12 mouse cellular contexts compared by ENCODE assay signal in the genomic region with DNA sequence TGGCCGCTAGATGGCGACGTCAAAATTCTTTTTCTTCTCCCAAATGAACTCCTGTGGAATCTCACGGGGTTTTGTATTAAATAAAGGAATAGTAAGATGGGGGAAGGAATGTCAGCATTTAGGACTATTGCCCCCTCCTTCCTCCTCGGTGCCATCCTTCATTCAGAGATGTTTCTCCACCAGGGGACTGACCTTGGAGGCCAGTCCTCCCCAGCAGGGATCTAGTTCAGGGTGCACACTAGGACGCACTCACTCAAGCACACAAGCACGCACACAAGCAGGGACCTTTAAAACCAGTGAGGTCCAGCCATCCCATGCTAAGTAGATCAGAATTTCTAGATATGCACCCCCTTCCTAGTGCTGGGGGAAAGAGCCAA. TPM values are rescaled to one million over a fixed set of nuclear protein-coding genes. Genes with fewer than 3 reads are reported as not detected.
DNase-seq lines count a peak whose midpoint lies in the region; ATAC-seq and TF ChIP-seq lines count a peak whose summit lies in the region.
"Not testable (repeated sequence)": the region's sequence is repeated elsewhere in the genome, so short reads cannot be mapped to it uniquely, and the experiment has no call there.
"Had no signal": no experiment of that assay in that cellular context is flagged by ENCODE, and none has a peak within 500 bp of the region (broad histone marks: within the 10 kb centered on the region; RNA-seq: fewer than 3 reads in every experiment).

No protein-coding gene starts in this region.

- H3K27ac ChIP-seq in forebrain, embryonic 12.5 days; heart, adult 2 months; lung, embryonic 14.5 days (ENCODE audit: low read depth); neural tube, embryonic 14.5 days (ENCODE audit: low read depth, low read length); thymus, adult 2 months (ENCODE audit: control insufficient read depth, insufficient read depth, low read length): not testable (repeated sequence)

- peak; percentile 33 to 56 for DNase-seq in adrenal gland, adult 18-20 months (ENCODE audit: low spot score in 2 of 2)
- DNase-seq in heart, adult 2 months, result peak; percentile 36 to 59
- DNase-seq in kidney, adult 18-20 months, result peak; percentile 84
- peak; percentile 67 to 82 for DNase-seq in layer of hippocampus, postnatal 14 days (ENCODE audit: low spot score in 2 of 2)
- not testable (repeated sequence) for DNase-seq in lung, embryonic 14.5 days
- peak; percentile 44 for DNase-seq in thymus, adult 2 months

- ATAC-seq in forebrain, embryonic 12.5 days (ENCODE audit: low FRiP score), result peak; percentile 44; the same call in 1 of the 2 replicates
- peak; percentile 76; the same call in 1 of the 2 replicates for ATAC-seq in lung, embryonic 14.5 days (ENCODE audit: insufficient read depth)
- ATAC-seq in neural tube, embryonic 14.5 days (ENCODE audit: low read depth), result peak; percentile 79

- H3K36me3 ChIP-seq in forebrain, embryonic 12.5 days (replicated peaks); heart, adult 2 months (ENCODE audit: control insufficient read depth, insufficient read depth, low read length); lung, embryonic 14.5 days (ENCODE audit: insufficient read depth); neural tube, embryonic 14.5 days (ENCODE audit: control insufficient read depth, insufficient read depth, low read length); thymus, adult 2 months (ENCODE audit: control insufficient read depth, insufficient read depth, low read length): not testable (repeated sequence)

- H3K9ac ChIP-seq in forebrain, embryonic 12.5 days; heart, adult 2 months (ENCODE audit: low read depth, low read length); lung, embryonic 14.5 days; neural tube, embryonic 14.5 days (replicated peaks; ENCODE audit: low read depth, low read length): not testable (repeated sequence)

- H3K4me1 ChIP-seq in forebrain, embryonic 12.5 days; heart, adult 2 months (ENCODE audit: control insufficient read depth, insufficient read depth, low read length); lung, embryonic 14.5 days (ENCODE audit: insufficient read depth); neural tube, embryonic 14.5 days (ENCODE audit: control insufficient read depth, insufficient read depth, low read length); thymus, adult 2 months (replicated peaks; ENCODE audit: control insufficient read depth, insufficient read depth, low read length): not testable (repeated sequence)

- H3K9me3 ChIP-seq in forebrain, embryonic 12.5 days; lung, embryonic 14.5 days (ENCODE audit: low read depth, low read length); neural tube, embryonic 14.5 days (ENCODE audit: control insufficient read depth, low read length): not testable (repeated sequence)

- not testable (repeated sequence) for H3K79me2 ChIP-seq in heart, adult 2 months (replicated peaks; ENCODE audit: control insufficient read depth, insufficient read depth, low read length)

- not testable (repeated sequence) for TF ChIP-seq EP300 in heart, adult 2 months (IDR thresholded peaks at IDR 0.05; ENCODE audit: insufficient read depth, low read depth, low read length)

- H3K27me3 ChIP-seq in forebrain, embryonic 12.5 days; heart, adult 2 months (ENCODE audit: control insufficient read depth, insufficient read depth, low read length); lung, embryonic 14.5 days (ENCODE audit: insufficient read depth, low read length); neural tube, embryonic 14.5 days (ENCODE audit: control insufficient read depth, insufficient read depth, low read length); thymus, adult 2 months (ENCODE audit: control insufficient read depth, insufficient read depth, low read length): not testable (repeated sequence)

- TF ChIP-seq POLR2A in heart, adult 2 months (IDR thresholded peaks at IDR 0.05; ENCODE audit: insufficient read depth, low read depth, low read length); thymus, adult 2 months (IDR thresholded peaks at IDR 0.05; ENCODE audit: control insufficient read depth, extremely low read depth, insufficient read depth, low read length, poor library complexity): not testable (repeated sequence)

- TF ChIP-seq CTCF in heart, adult 2 months (IDR thresholded peaks at IDR 0.05), result peak; percentile 44
- TF ChIP-seq CTCF in lung, embryonic 14.5 days (IDR thresholded peaks at IDR 0.05; ENCODE audit: low read depth), result peak; percentile 34
- not testable (repeated sequence) for TF ChIP-seq CTCF in thymus, adult 2 months (IDR thresholded peaks at IDR 0.05; ENCODE audit: borderline replicate concordance, control insufficient read depth, extremely low read depth, insufficient read depth, low read length, poor library complexity)

- 31% methylated on average over 6 of the region's 7 CpGs for WGBS in forebrain, embryonic 12.5 days
- WGBS in heart, adult 2 months, result 19% methylated on average over 6 of the region's 7 CpGs
- WGBS in lung, embryonic 14.5 days, result 19% methylated on average over 2 of the region's 7 CpGs
- 25% methylated on average over 2 of the region's 7 CpGs for WGBS in neural tube, embryonic 14.5 days
- 30% methylated on average over 6 of the region's 7 CpGs for WGBS in thymus, adult 2 months

- H3K4me2 ChIP-seq in forebrain, embryonic 12.5 days; lung, embryonic 14.5 days; neural tube, embryonic 14.5 days (ENCODE audit: low read depth, low read length): not testable (repeated sequence)

- not testable (repeated sequence) for H3K4me3 ChIP-seq in forebrain, embryonic 12.5 days (replicated peaks); heart, adult 2 months; lung, embryonic 14.5 days (ENCODE audit: low read depth, low read length); neural tube, embryonic 14.5 days (ENCODE audit: low read depth, low read length); thymus, adult 2 months (ENCODE audit: control insufficient read depth, insufficient read depth, low read length)

- intact Hi-C loops in heart, adult 2 months (cut with DNase I), result not testable (repeated sequence)

RNA-seq across cellular contexts. Expression of gene Gm15319, which starts 26.3 kb away (rescaled TPM):
- under 1 TPM; 0.46 to 0.58 TPM for total RNA-seq in adrenal gland, adult 18-20 months (2021)
- not detected in 2 replicates for polyA plus RNA-seq in forebrain, embryonic 12.5 days (2016; fragmentation: Nextera tagmentation; extraction: Ambion mirVana)
- total RNA-seq in heart, adult 2 months (2021), result under 1 TPM; 0.16 to 0.32 TPM
- 0.26 TPM in 1 of 2 replicates, not detected in the other for polyA plus RNA-seq in heart, adult 2 months (2012; rRNA removed)
- under 1 TPM in 1 of 2 experiments, not detected in 1; 0.58 TPM for total RNA-seq in layer of hippocampus, postnatal 14 days (2021)
- 0.23 TPM in 1 of 2 replicates, not detected in the other for polyA plus RNA-seq in lung, embryonic 14.5 days (2014; fragmentation: Nextera tagmentation; extraction: Ambion mirVana)
- 0.19 TPM in 1 of 2 replicates, not detected in the other for polyA plus RNA-seq in neural tube, embryonic 14.5 days (2014; fragmentation: Nextera tagmentation; extraction: Ambion mirVana)
- polyA plus RNA-seq in thymus, adult 2 months (2012; rRNA removed), result not detected in 2 replicates
- polyA plus RNA-seq: C2C12; heart, embryonic 13.5 days; limb, embryonic 13.5 days; small intestine, adult 2 months had no signal
